Mouse (Mus musculus): ENCODE measurements around the gene Zbtb34. TPM values are rescaled to one million over a fixed set of nuclear protein-coding genes. Genes with fewer than 3 reads are reported as not detected.

Zbtb34 gene
- polyA plus RNA-seq, 1 experiment from 2014 or later, result 6.1 TPM

DNA sequence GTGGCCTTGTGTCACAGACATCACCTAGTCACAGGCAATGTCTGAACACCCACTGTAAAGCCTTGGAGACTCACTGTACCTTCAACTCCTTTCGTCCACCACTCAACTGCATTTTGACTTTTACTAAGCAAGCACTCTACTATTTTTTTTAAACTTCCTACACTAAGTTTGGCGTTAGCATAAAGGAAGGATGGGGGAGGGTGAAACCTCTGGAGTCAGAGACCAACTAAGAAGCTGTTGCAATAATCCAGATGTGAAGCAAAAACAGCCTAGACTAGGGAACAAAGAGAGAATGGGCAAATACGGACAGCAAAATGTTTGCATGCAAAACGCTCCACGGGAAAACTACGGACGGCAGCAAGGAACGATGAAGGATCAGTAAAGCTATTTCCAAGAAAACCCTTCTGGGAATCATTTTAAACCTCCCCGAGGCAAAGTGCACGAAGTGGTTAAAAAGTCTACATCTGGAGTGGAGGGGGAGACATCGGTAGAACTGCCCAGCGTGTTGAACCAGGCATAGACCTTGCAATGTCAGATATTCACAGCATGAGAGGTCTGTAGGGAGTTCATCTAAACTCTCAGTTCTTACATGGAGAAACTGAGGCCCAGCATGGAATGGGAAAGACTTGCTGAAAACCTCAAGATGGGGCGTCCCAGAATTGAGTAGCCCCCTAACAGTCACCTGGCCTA, 898 bp downstream of the Zbtb34 start:
- no peak for ATAC-seq (replicated peaks; ENCODE audit: low FRiP score)

DNA sequence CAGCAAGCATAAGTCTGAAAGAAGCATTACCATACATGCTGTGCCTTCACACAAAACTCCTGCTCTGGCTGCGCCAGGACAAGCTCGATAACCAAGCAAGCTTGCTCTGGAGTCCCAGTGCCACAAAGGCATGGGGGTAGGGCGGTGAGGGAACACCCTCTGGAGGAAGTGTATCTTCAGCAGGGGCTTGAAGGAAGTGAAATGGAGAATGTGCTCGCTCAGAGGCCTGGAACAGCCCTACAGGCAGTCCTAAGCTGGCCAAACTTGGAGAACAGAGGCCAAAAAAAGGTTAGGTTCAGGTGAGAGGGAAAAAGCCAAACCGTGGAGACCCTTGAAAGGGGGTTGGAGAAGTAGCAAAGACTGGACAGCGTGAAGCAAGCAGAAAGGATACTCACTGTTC, 1.8 kb downstream of the Zbtb34 start:
- ATAC-seq (replicated peaks; ENCODE audit: low FRiP score) (peak; percentile 62), DNase-seq (ENCODE audit: low spot score) (peak; percentile 67)
- H3K4me1 ChIP-seq (replicated peaks; ENCODE audit: control insufficient read depth, insufficient read depth, low read length), result peaks cover 13% of the 10 kb centered on the region
- H3K9me3 ChIP-seq (ENCODE audit: control insufficient read depth, low read length), result no peaks in the 10 kb centered on the region
- H3K4me3 ChIP-seq (ENCODE audit: low read depth, low read length), result peak overlapping the region; percentile 100
- peak overlapping the region; percentile 76 for H3K27ac ChIP-seq (ENCODE audit: low read depth, low read length)
- H3K4me2 ChIP-seq, result peak overlapping the region; percentile 90
- H3K27me3 ChIP-seq (replicated peaks; ENCODE audit: control insufficient read depth, insufficient read depth, low read length), result no peaks in the 10 kb centered on the region
- peak overlapping the region; percentile 95 for H3K9ac ChIP-seq (ENCODE audit: low read depth, low read length)
- WGBS, result 26% methylated on average over 6 of the region's 6 CpGs
- peaks cover 6% of the 10 kb centered on the region; the same call in 1 of the 2 replicates for H3K36me3 ChIP-seq (ENCODE audit: control insufficient read depth, insufficient read depth, low read length)

More for the DNA sequence above, 898 bp downstream of the Zbtb34 start:
- peak; percentile 40 for DNase-seq (ENCODE audit: low spot score)
- Histone ChIP-seq H3K4me3 (ENCODE audit: low read depth, low read length) (peak overlapping the region; percentile 100), H3K4me2 (peak overlapping the region; percentile 90), H3K36me3 (ENCODE audit: control insufficient read depth, insufficient read depth, low read length) (peaks cover 4% of the 10 kb centered on the region; the same call in 1 of the 2 replicates), H3K9me3 (ENCODE audit: control insufficient read depth, low read length) (no peaks in the 10 kb centered on the region), H3K27ac (ENCODE audit: low read depth, low read length) (peak overlapping the region; percentile 80), H3K4me1 (replicated peaks; ENCODE audit: control insufficient read depth, insufficient read depth, low read length) (peaks cover 14% of the 10 kb centered on the region), H3K9ac (ENCODE audit: low read depth, low read length) (peak overlapping the region; percentile 95), H3K27me3 (replicated peaks; ENCODE audit: control insufficient read depth, insufficient read depth, low read length) (no peaks in the 10 kb centered on the region)
- WGBS, result 6% methylated on average over 13 of the region's 13 CpGs

DNA sequence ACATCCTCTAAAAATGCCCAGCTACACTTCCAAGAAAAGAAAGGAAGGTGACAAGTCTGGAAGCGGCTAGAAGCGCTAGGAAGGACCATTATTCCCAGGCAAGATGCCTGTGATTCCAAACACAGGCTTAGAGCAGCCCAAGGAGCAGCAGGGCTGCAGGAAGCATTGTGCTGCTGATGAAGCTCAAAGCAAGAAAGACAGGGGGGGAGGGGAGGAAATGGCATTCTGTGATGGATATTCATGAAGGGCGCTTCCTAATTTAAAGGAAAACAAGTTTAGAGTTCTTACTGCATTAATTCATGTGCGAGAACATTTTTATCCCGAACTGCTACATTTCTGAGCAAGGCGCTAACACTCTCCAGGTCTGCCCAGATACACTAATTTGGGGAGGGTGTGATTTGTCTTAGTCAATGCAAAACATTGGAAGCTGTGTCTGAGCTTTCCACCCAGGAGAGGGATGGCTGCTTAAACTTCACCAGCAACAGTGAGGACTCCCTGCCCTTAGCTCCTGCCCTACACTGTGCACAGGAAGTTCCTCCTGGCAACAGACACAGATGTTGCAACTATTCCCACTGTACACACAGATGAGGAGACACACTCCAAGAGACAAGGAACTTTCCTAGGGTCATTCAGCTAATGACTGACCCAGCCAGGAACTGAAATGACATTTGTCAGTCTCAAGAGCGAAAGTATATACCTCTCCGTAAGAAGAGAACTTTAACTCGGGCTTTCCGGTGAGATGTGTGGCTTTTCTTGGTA, 4.3 kb downstream of the Zbtb34 start:
- no peak for ATAC-seq (replicated peaks; ENCODE audit: low FRiP score)
- peaks cover 9% of the 10 kb centered on the region; the same call in 1 of the 2 replicates for H3K36me3 ChIP-seq (ENCODE audit: control insufficient read depth, insufficient read depth, low read length)

DNA sequence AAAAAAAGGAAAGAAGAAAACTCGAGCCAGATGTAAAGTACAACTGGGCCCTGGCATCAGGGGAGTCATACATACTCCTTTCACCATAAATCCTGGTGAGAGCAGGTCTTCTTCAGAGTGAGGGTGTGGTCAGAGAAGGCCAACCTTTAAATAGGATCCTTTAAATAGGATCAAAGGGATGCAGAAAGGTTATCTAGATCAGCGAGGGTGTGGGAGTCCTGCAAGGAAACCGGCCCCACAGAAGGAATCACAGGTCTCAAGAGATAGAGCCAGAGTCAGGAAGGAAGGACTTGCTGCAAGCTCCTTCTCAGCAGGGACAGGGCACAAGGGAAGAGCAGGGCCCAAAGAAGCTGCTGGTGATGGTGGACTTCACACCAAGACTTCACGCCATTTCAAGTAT, 13.7 kb downstream of the Zbtb34 start:
- WGBS, result 61% methylated on average over 4 of the region's 4 CpGs
- H3K27me3 ChIP-seq (replicated peaks; ENCODE audit: control insufficient read depth, insufficient read depth, low read length), result no peaks in the 10 kb centered on the region

More for the DNA sequence above, 4.3 kb downstream of the Zbtb34 start:
- H3K4me2 ChIP-seq, result no peak overlapping the region
- peaks cover 13% of the 10 kb centered on the region for H3K4me1 ChIP-seq (replicated peaks; ENCODE audit: control insufficient read depth, insufficient read depth, low read length)
- H3K9me3 ChIP-seq (ENCODE audit: control insufficient read depth, low read length), result no peaks in the 10 kb centered on the region
- 77% methylated on average over 10 of the region's 10 CpGs for WGBS
- H3K4me3 ChIP-seq (ENCODE audit: low read depth, low read length), result no peak overlapping the region
- no peaks in the 10 kb centered on the region for H3K27me3 ChIP-seq (replicated peaks; ENCODE audit: control insufficient read depth, insufficient read depth, low read length)
- no peak for DNase-seq (ENCODE audit: low spot score)
- H3K9ac ChIP-seq (ENCODE audit: low read depth, low read length), result no peak overlapping the region
- H3K27ac ChIP-seq (ENCODE audit: low read depth, low read length), result no peak overlapping the region

DNA sequence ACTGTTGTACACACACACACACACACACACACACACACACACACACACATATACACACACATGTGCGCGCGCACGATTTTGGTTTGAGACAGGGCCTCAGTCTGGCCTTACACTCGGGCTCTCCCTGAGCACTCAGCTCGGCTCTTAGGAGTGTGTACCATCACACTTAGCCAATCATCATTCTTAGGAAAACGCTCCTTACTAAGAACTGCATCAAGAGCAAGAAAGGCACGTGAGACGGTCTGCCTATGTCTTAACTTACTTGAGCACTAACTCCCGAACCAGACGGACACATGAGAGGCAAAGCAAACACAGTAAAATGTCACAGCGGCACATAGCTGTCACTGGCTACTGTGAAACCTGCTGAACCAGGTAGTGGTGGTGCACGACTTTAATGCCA, 17.1 kb downstream of the Zbtb34 start:
- no peak for ATAC-seq (replicated peaks; ENCODE audit: low FRiP score)
- H3K4me2 ChIP-seq, result no peak overlapping the region
- H3K36me3 ChIP-seq (ENCODE audit: control insufficient read depth, insufficient read depth, low read length), result peaks cover 24% of the 10 kb centered on the region
- H3K27me3 ChIP-seq (replicated peaks; ENCODE audit: control insufficient read depth, insufficient read depth, low read length), result no peaks in the 10 kb centered on the region
- WGBS, result 90% methylated on average over 13 of the region's 13 CpGs
- H3K9me3 ChIP-seq (ENCODE audit: control insufficient read depth, low read length), result no peaks in the 10 kb centered on the region
- H3K27ac ChIP-seq (ENCODE audit: low read depth, low read length), result no peak overlapping the region
- H3K9ac ChIP-seq (ENCODE audit: low read depth, low read length), result no peak overlapping the region
- no peaks in the 10 kb centered on the region; the same call in 1 of the 2 replicates for H3K4me1 ChIP-seq (replicated peaks; ENCODE audit: control insufficient read depth, insufficient read depth, low read length)
- no peak overlapping the region for H3K4me3 ChIP-seq (ENCODE audit: low read depth, low read length)
- DNase-seq (ENCODE audit: low spot score), result no peak

More for the DNA sequence above, 13.7 kb downstream of the Zbtb34 start:
- no peak for DNase-seq (ENCODE audit: low spot score)
- Histone ChIP-seq H3K9me3 (ENCODE audit: control insufficient read depth, low read length) (no peaks in the 10 kb centered on the region), H3K4me2 (no peak overlapping the region), H3K27ac (ENCODE audit: low read depth, low read length) (no peak overlapping the region), H3K9ac (ENCODE audit: low read depth, low read length) (no peak overlapping the region), H3K4me3 (ENCODE audit: low read depth, low read length) (no peak overlapping the region), H3K36me3 (ENCODE audit: control insufficient read depth, insufficient read depth, low read length) (peaks cover 8% of the 10 kb centered on the region; the same call in 1 of the 2 replicates), H3K4me1 (replicated peaks; ENCODE audit: control insufficient read depth, insufficient read depth, low read length) (no peaks in the 10 kb centered on the region; the same call in 1 of the 2 replicates)
- no peak for ATAC-seq (replicated peaks; ENCODE audit: low FRiP score)

DNA sequence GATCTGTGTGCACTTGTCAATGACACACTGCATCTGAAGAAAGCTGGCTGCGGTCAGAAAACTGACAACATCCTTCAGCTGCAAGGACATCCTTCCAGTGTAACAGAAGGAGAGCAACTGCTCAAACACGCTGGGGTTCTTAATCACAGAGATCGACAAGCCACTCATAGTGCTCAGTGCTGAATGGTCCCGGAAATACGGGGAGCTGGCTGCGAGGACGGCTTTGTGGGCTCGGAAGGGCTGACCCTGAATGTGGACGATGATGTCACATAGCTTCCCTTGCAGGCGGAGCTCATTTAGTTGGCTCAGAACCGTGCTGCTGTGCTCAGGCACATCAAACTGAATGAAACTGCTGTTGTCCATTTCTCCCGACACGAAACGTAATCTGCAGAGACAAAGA, 19.0 kb downstream of the Zbtb34 start:
- Histone ChIP-seq H3K9me3 (ENCODE audit: control insufficient read depth, low read length) (no peaks in the 10 kb centered on the region), H3K36me3 (ENCODE audit: control insufficient read depth, insufficient read depth, low read length) (peaks cover 24% of the 10 kb centered on the region), H3K4me1 (replicated peaks; ENCODE audit: control insufficient read depth, insufficient read depth, low read length) (no peaks in the 10 kb centered on the region), H3K27ac (ENCODE audit: low read depth, low read length) (no peak overlapping the region), H3K4me2 (no peak overlapping the region), H3K27me3 (replicated peaks; ENCODE audit: control insufficient read depth, insufficient read depth, low read length) (no peaks in the 10 kb centered on the region), H3K4me3 (ENCODE audit: low read depth, low read length) (no peak overlapping the region), H3K9ac (ENCODE audit: low read depth, low read length) (no peak overlapping the region)
- 87% methylated on average over 14 of the region's 14 CpGs for WGBS
- no peak for ATAC-seq (replicated peaks; ENCODE audit: low FRiP score)
- no peak for DNase-seq (ENCODE audit: low spot score)

DNA sequence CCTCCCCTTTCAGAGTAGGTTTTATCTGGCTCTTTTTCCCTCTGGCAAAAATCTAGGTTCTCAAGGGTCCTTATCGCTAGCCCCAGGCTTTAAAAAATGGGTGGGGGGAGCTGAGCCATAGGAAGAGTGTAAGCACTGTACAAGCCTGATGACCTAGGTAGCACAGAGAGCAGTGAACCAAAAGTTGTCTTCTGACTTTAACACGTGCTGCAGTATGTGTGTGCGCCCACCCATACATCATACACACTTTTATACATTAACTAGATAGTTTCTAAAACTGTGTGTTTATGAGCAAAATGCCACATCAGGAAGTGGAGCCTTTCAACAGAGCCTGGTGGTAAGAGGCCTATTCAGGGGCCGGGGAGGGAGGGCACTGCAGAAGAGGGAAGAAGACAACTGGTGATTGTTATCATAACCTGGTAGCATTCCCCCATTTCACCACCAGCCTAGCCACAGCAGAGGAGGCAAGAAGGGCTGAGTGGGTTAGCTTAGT, 27.6 kb downstream of the Zbtb34 start:
- no peak overlapping the region for H3K4me3 ChIP-seq (ENCODE audit: low read depth, low read length)
- H3K4me2 ChIP-seq, result peak overlapping the region; percentile 37
- H3K9ac ChIP-seq (ENCODE audit: low read depth, low read length), result no peak overlapping the region
- H3K4me1 ChIP-seq (replicated peaks; ENCODE audit: control insufficient read depth, insufficient read depth, low read length), result peaks cover 18% of the 10 kb centered on the region
- ATAC-seq (replicated peaks; ENCODE audit: low FRiP score), result peak; percentile 83
- DNase-seq (ENCODE audit: low spot score), result no peak
- peak overlapping the region; percentile 60 for H3K27ac ChIP-seq (ENCODE audit: low read depth, low read length)
- H3K27me3 ChIP-seq (replicated peaks; ENCODE audit: control insufficient read depth, insufficient read depth, low read length), result no peaks in the 10 kb centered on the region
- 42% methylated on average over 4 of the region's 4 CpGs for WGBS
- H3K36me3 ChIP-seq (ENCODE audit: control insufficient read depth, insufficient read depth, low read length), result no peaks in the 10 kb centered on the region
- H3K9me3 ChIP-seq (ENCODE audit: control insufficient read depth, low read length), result no peaks in the 10 kb centered on the region

DNA sequence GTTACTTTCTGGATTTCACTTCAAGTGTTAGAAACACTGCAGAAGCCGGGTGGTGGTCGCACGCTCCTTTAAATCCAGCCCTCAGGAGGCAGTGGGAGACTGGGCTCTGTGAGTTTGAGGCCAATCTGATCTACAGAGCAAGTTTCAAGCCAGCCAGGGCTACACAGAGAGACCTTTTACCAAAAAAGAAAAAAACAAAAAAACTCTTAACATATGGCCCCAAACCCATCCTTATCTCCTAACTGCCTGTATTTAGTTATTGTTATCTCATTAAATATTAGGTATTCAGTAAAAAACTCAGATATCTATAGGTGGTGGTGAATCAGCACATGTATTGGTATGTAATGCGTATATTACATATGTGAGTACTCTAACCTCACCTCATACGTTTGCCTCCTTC, 28.5 kb downstream of the Zbtb34 start:
- Histone ChIP-seq H3K9me3 (ENCODE audit: control insufficient read depth, low read length) (no peaks in the 10 kb centered on the region), H3K4me3 (ENCODE audit: low read depth, low read length) (no peak overlapping the region), H3K4me1 (replicated peaks; ENCODE audit: control insufficient read depth, insufficient read depth, low read length) (peaks cover 18% of the 10 kb centered on the region), H3K27ac (ENCODE audit: low read depth, low read length) (peak overlapping the region; percentile 65; the same call in 1 of the 2 replicates), H3K36me3 (ENCODE audit: control insufficient read depth, insufficient read depth, low read length) (no peaks in the 10 kb centered on the region), H3K27me3 (replicated peaks; ENCODE audit: control insufficient read depth, insufficient read depth, low read length) (no peaks in the 10 kb centered on the region), H3K4me2 (no peak overlapping the region), H3K9ac (ENCODE audit: low read depth, low read length) (no peak overlapping the region)
- 56% methylated on average over 5 of the region's 5 CpGs for WGBS
- no peak for DNase-seq (ENCODE audit: low spot score)
- ATAC-seq (replicated peaks; ENCODE audit: low FRiP score), result no peak
